Mouse (Mus musculus): Measurements from ENCODE around the gene Ifitm3.

DNA sequence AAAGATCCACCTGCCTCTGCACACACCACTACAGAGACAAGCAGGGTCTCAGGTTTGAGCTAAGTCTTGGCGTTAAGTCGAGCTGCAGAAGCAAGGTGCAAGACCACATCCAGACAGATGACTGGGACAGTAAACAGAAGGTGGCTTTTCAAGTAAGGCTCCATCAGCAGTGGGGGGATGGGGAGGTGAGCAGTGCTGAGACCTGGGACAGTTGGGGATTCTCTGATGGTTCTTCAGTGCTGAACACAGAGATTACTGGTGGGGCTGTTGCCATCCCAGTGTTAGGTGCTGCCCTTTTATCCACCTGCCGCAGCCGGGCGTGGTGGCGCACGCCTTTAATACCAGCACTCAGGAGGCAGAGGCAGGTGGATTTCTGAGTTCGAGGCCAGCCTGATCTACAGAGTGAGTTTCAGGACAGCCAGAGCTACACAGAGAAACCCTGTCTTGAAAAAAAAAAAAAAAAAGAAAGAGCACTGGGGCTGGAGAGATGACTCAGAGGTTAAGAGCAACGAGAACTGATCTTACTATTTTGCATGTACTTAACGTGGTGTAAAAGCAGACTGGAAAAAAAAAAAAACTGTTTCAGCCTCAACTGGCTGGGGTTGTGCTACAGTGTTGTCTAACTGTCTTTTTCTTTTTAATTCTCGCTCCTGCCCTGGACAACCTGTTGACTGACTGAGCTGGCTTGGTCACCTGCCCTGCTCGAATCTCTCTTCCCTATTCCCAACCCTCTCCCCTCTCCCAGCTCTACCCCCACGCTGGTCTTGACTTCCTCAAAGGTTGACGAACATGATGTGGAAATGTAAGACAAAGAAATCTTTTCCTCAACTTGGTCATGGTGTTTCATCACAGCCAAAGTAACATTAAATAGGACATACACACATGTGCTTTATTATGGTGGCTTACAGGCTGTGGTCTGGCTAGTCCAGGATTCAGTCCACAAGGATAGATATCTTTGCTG lies 11.2 kb upstream of the Ifitm3 start:
- TF ChIP-seq CTCF (IDR thresholded peaks at IDR 0.05; ENCODE audit: borderline replicate concordance, insufficient read depth, low read depth, low read length): no peak
- no peak for TF ChIP-seq POLR2A (IDR thresholded peaks at IDR 0.05; ENCODE audit: borderline replicate concordance, insufficient read depth, low read length)
